Mouse (Mus musculus) liver, adult 2 months (tissue): ENCODE measurements around the gene Nucks1.

Source experiments
- CTCF ChIP-seq: fragments of 200-500 bp; IDR thresholded peaks from 2 replicates; pipeline ENCODE4 v1.5.1; 2011; ENCODE audit warnings: low read depth, low read length, control low read depth
- POLR2A ChIP-seq: fragments of 200-500 bp; IDR thresholded peaks from 2 replicates; pipeline ENCODE4 v1.6.1; 2011; ENCODE audit warnings: low read length, control low read depth; ENCODE audit not compliant: insufficient read depth; ENCODE audit errors: extremely low read depth

DNA sequence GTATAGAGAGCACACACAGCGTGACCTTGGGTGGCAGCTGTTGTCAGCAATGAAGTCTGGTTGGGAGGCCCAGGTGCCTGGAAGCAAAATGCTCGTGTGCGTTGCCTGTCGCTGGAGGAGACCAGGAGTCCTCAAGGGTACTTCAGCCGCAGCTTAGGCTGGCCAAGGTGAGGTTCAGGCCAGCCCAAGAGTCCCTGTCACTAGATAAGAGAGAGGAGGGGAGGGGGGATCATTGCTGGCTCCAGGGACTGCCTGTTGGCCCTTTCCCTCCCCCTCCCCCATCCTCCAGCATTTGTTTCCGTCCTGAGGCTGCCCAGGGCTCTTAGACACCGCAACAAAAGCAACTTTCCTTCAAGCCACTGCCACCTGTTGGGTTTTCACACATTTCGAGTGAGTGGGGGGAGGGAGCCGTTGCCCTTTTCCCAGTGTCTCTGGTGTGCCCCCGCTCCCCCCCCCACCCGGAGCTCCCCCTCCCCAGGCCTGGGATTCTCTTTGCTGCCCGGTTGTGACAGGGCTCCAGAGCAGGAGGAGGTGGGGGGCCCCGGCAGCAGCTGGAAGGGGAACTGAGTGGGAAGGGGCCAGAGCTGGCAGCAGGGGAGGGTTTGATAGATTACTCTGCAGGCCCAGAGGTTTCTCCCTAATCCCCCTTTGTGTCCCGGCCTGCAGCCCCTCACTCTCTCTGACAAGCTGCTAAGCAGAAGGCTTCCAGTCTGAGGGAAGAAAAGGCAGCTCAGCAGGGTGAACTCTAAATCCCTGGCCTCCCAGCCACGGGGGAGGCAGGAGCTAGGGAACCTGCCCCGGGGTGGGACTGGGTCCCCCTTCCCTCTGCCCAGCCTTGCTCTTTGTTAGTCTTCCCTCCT is 60.6 kb downstream of the Nucks1 start:
- TF ChIP-seq POLR2A (no peak), CTCF (no peak)
